Mouse (Mus musculus) thymus, adult 2 months (tissue): ENCODE results near the gene Hlf.

ENCODE experiments used
- CTCF ChIP-seq: fragments of 200-500 bp; IDR thresholded peaks from 2 replicates; pipeline ENCODE4 v1.5.1; 2012; ENCODE audit warnings: mild to moderate bottlenecking, control low read depth, low read length, moderate library complexity, borderline replicate concordance; ENCODE audit not compliant: control insufficient read depth, poor library complexity, insufficient read depth; ENCODE audit errors: extremely low read depth
- POLR2A ChIP-seq: fragments of 200-500 bp; IDR thresholded peaks from 2 replicates; pipeline ENCODE4 v1.6.1; 2012; ENCODE audit warnings: mild to moderate bottlenecking, low read length, control low read depth, moderate library complexity; ENCODE audit not compliant: control insufficient read depth, poor library complexity, insufficient read depth; ENCODE audit errors: extremely low read depth

- no peak for TF ChIP-seq CTCF
- no peak for TF ChIP-seq POLR2A
These were observed 33.9 kb upstream of the Hlf start for GRCm38 (mm10) chr11:90424334-90425206.
